Mouse (Mus musculus) cerebellum, adult 11-12 months (tissue): ENCODE data around the gene Ptger3.

Source experiments
- DNase-seq: peaks from one replicate; pipeline ENCODE4 v3.0.0; 2022

The Ptger3 gene

GRCm38 (mm10) chr3:157597837-157598379 is 31.2 kb downstream of the Ptger3 start:
- no peak for DNase-seq

GRCm38 (mm10) chr3:157604684-157605410 is 38.2 kb downstream of the Ptger3 start:
- no peak for DNase-seq

- DNase-seq: no peak
These were observed 38.7 kb downstream of the Ptger3 start for GRCm38 (mm10) chr3:157605411-157605740.

GRCm38 (mm10) chr3:157613542-157613941 is 46.9 kb downstream of the Ptger3 start:
- no peak for DNase-seq

- no peak for DNase-seq
These were observed 50.3 kb downstream of the Ptger3 start for GRCm38 (mm10) chr3:157616949-157617348.

GRCm38 (mm10) chr3:157627407-157627806 is 60.7 kb downstream of the Ptger3 start:
- no peak for DNase-seq

GRCm38 (mm10) chr3:157630671-157631070 is 64.0 kb downstream of the Ptger3 start:
- no peak for DNase-seq

GRCm38 (mm10) chr3:157631383-157631782 is 64.7 kb downstream of the Ptger3 start:
- no peak for DNase-seq

- no peak for DNase-seq
These were observed 67.7 kb downstream of the Ptger3 start for GRCm38 (mm10) chr3:157634431-157634830.

GRCm38 (mm10) chr3:157635713-157636112 is 69.0 kb downstream of the Ptger3 start:
- DNase-seq: no peak

- DNase-seq: no peak
These were observed 70.2 kb downstream of the Ptger3 start for GRCm38 (mm10) chr3:157636887-157637286.

GRCm38 (mm10) chr3:157637341-157637740 is 70.6 kb downstream of the Ptger3 start:
- DNase-seq: no peak

- DNase-seq: no peak
These were observed 74.9 kb downstream of the Ptger3 start for GRCm38 (mm10) chr3:157641634-157642033.

GRCm38 (mm10) chr3:157661622-157662021 is 94.9 kb downstream of the Ptger3 start:
- no peak for DNase-seq

- DNase-seq: no peak
These were observed 97.9 kb downstream of the Ptger3 start for GRCm38 (mm10) chr3:157664486-157665041.

GRCm38 (mm10) chr3:157665471-157665870 is 98.8 kb downstream of the Ptger3 start:
- DNase-seq: no peak

GRCm38 (mm10) chr3:157666142-157666541 is 99.5 kb downstream of the Ptger3 start:
- no peak for DNase-seq

GRCm38 (mm10) chr3:157686105-157686504 is 119.4 kb downstream of the Ptger3 start:
- DNase-seq: no peak

- no peak for DNase-seq
These were observed 121.9 kb downstream of the Ptger3 start for GRCm38 (mm10) chr3:157688419-157689162.
